Mouse (Mus musculus): ENCODE measurements around the gene Fkbp15.

DNA sequence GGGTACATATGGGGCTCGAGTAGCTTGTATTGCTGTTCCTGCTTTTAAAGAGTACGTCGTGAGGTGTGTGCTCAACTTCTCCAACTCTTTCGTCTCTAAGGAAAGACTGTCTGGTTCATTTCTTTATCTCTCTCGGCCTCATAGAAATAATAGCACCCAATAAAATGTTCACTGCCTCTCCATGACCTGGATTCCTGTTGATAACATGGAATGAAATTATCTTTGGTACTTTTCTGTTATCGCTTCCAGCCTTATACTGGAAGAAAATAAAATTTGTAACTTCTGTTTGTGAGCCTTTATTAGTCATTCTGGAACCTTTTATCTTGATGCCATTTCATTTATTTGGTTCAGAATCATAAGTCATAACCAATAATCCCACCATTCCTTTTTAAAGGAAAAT is 22.9 kb upstream of the Fkbp15 start:
- TF ChIP-seq CTCF (IDR thresholded peaks at IDR 0.05; ENCODE audit: low read depth) (no peak), EP300 (optimal IDR thresholded peaks at IDR 0.05) (no peak)
